Mouse (Mus musculus) liver, postnatal 0 days (tissue): ENCODE measurements around the gene Grk4. TPM values are rescaled to one million over a fixed set of nuclear protein-coding genes. Genes with fewer than 3 reads are reported as not detected.
A peak's percentile ranks its signal among the peaks of the same experiment; 100 is the strongest.

Source experiments
- ATAC-seq: fragments of 200-750 bp; cut with Nextera tagmentation; 2 replicates; pipeline ENCODE4 v1.8.0; 2017; ENCODE audit warnings: mild to moderate bottlenecking, moderate library complexity
- DNase-seq: peaks from one replicate; pipeline ENCODE4 v3.0.0-alpha.2; 2016
- H3K27ac ChIP-seq: fragments of 300-500 bp; sonication (generic); 2 replicates; pipeline ENCODE4 v1.5.1; 2014; ENCODE audit warnings: antibody characterized with exemption, moderate library complexity, mild to moderate bottlenecking, low read depth
- H3K27me3 ChIP-seq: fragments of 300-500 bp; sonication (generic); 2 replicates; pipeline ENCODE4 v1.6.1; 2014; ENCODE audit warnings: low read length, control low read depth, mixed read lengths; ENCODE audit not compliant: insufficient read depth
- H3K36me3 ChIP-seq: fragments of 300-500 bp; sonication (generic); replicated peaks from 2 replicates; pipeline ENCODE4 v1.6.1; 2014; ENCODE audit warnings: mild to moderate bottlenecking, control low read depth, low read length, moderate library complexity, mixed read lengths; ENCODE audit not compliant: insufficient read depth
- H3K4me1 ChIP-seq: fragments of 300-500 bp; sonication (generic); 2 replicates; pipeline ENCODE4 v1.6.1; 2014; ENCODE audit warnings: antibody characterized with exemption, mild to moderate bottlenecking, control low read depth; ENCODE audit not compliant: insufficient read depth
- H3K4me2 ChIP-seq: fragments of 300-500 bp; sonication (generic); 2 replicates; pipeline ENCODE4 v1.6.1; 2014; ENCODE audit warnings: low read depth, mild to moderate bottlenecking, low read length, moderate library complexity, mixed read lengths
- H3K4me3 ChIP-seq: fragments of 300-500 bp; sonication (generic); 2 replicates; pipeline ENCODE4 v1.5.1; 2014; ENCODE audit warnings: low read depth, low read length
- H3K9ac ChIP-seq: fragments of 300-500 bp; sonication (generic); replicated peaks from 2 replicates; pipeline ENCODE4 v1.6.1; 2014; ENCODE audit warnings: mild to moderate bottlenecking, moderate library complexity
- H3K9me3 ChIP-seq: fragments of 300-500 bp; sonication (generic); 2 replicates; pipeline ENCODE4 v1.6.1; 2016; ENCODE audit warnings: mild to moderate bottlenecking, control low read depth, low read length, mixed read lengths
- CTCF ChIP-seq: sonication (generic); IDR thresholded peaks from 2 replicates; pipeline ENCODE4 v1.5.1; 2016; ENCODE audit warnings: antibody characterized with exemption, low read depth
- EP300 ChIP-seq: IDR thresholded peaks from 2 replicates; pipeline ENCODE4 v1.6.1; 2016; ENCODE audit warnings: antibody characterized with exemption, low read depth, mild to moderate bottlenecking
- WGBS: fragments of 180-500 bp; shearing (Covaris S2); extraction: QIAGEN DNeasy Blood & Tissue Kit; methylation state at CpG from one replicate; pipeline ENCODE4 v1.1.7; 2014; ENCODE audit not compliant: insufficient replicate concordance; 5-methylcytosine and 5-hydroxymethylcytosine counted together
- microRNA counts: library from miRNA; unstranded; fragments of <30 nt; microRNA quantifications from one replicate; lab custom pipeline; 2015
- microRNA-seq: library from miRNA; unstranded; fragments of <30 nt; microRNA quantifications from one replicate; pipeline ENCODE4, GENCODE M21; 2016
- polyA plus RNA-seq: library from polyadenylated mRNA; unstranded; fragments of >200 nt; fragmentation: Nextera tagmentation; extraction: Ambion mirVana; gene quantifications from 2 replicates; pipeline ENCODE4 v1.2.1, GENCODE M21; 2015

Grk4 gene
- polyA plus RNA-seq, 1 experiment from 2014 or later = 0.34 TPM

GRCm38 (mm10) chr5:34771818-34772217 lies 111.6 kb downstream of the Grk4 start:
- DNase-seq (no peak), ATAC-seq (no peak)
- WGBS = 82% methylated on average over 3 of the region's 3 CpGs

GRCm38 (mm10) chr5:34772696-34773245 lies 112.6 kb downstream of the Grk4 start:
- H3K4me1 ChIP-seq = peaks cover 4% of the 10 kb centered on the region; the same call in 1 of the 2 replicates
- H3K9me3 ChIP-seq = no peaks in the 10 kb centered on the region
- no peaks in the 10 kb centered on the region for H3K36me3 ChIP-seq
- 83% methylated on average over 4 of the region's 4 CpGs for WGBS
- no peaks in the 10 kb centered on the region for H3K27me3 ChIP-seq
- H3K27ac ChIP-seq = no peak overlapping the region
- H3K9ac ChIP-seq = no peak overlapping the region
- no peak for ATAC-seq
- H3K4me3 ChIP-seq = no peak overlapping the region
- no peak overlapping the region for H3K4me2 ChIP-seq
- no peak for TF ChIP-seq CTCF
- TF ChIP-seq EP300 = no peak
- DNase-seq = no peak

More at GRCm38 (mm10) chr5:34771818-34772217, 111.6 kb downstream of the Grk4 start:
- H3K4me2 ChIP-seq = no peak overlapping the region
- no peak overlapping the region for H3K4me3 ChIP-seq
- no peaks in the 10 kb centered on the region for H3K27me3 ChIP-seq
- H3K27ac ChIP-seq = no peak overlapping the region
- no peaks in the 10 kb centered on the region for H3K9me3 ChIP-seq
- peaks cover 4% of the 10 kb centered on the region; the same call in 1 of the 2 replicates for H3K4me1 ChIP-seq
- TF ChIP-seq CTCF (no peak), EP300 (no peak)
- H3K36me3 ChIP-seq = no peaks in the 10 kb centered on the region
- no peak overlapping the region for H3K9ac ChIP-seq

DNA sequence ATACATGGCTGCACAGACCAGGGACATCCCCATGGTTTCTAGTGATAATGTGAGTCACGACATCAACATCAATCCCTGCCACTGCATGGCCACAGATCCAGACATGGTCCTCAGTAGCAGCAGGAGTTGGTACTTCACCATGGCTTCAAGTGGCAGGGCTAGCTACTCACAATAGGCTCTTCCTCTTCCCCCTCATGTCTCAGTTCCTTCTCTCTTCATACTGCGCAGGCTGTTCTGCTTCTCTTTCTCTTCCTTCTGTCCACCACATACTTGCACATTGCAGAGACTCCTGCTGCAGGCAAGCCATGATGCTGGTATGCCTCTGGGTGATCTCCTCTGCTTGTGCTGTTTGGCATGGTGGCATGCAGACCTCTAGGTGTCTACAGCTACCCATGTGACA lies 113.2 kb downstream of the Grk4 start:
- WGBS = 70% methylated on average over 2 of the region's 2 CpGs
- Histone ChIP-seq H3K27ac (no peak overlapping the region), H3K4me3 (no peak overlapping the region), H3K36me3 (no peaks in the 10 kb centered on the region), H3K9ac (no peak overlapping the region), H3K9me3 (no peaks in the 10 kb centered on the region), H3K4me1 (peaks cover 4% of the 10 kb centered on the region; the same call in 1 of the 2 replicates), H3K27me3 (no peaks in the 10 kb centered on the region), H3K4me2 (no peak overlapping the region)
- no peak for TF ChIP-seq EP300
- no peak for TF ChIP-seq CTCF
- no peak for DNase-seq
- ATAC-seq = no peak

GRCm38 (mm10) chr5:34785027-34785426 lies 124.8 kb downstream of the Grk4 start:
- Histone ChIP-seq H3K9me3 (no peaks in the 10 kb centered on the region), H3K27ac (no peak overlapping the region), H3K4me3 (no peak overlapping the region), H3K36me3 (peaks cover 16% of the 10 kb centered on the region), H3K4me2 (no peak overlapping the region), H3K4me1 (no peaks in the 10 kb centered on the region), H3K9ac (no peak overlapping the region), H3K27me3 (no peaks in the 10 kb centered on the region)
- ATAC-seq = no peak
- no peak for DNase-seq
- WGBS = 84% methylated on average over 3 of the region's 3 CpGs
- TF ChIP-seq CTCF = no peak
- TF ChIP-seq EP300 = no peak

DNA sequence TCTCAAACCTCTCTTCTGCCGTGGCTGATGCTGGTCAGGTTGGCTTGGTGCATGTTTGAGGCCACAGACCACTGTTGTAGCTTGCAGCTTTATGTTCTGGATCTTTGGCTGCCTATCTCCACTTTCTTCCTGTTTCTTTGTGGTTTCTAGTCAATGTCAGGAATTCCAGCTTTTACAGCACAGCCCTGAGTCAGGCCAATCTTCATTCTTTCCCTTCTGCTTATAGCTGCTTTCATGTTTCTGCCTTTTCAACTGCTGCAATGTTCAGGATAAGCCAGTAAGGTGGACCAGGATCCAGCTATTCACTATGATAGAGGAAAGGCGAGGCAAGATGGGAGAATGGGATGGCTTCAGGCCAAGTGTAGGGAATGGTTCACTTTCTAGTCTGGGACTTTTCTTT lies 131.0 kb downstream of the Grk4 start:
- Histone ChIP-seq H3K9me3 (no peaks in the 10 kb centered on the region), H3K27ac (no peak overlapping the region), H3K4me1 (no peaks in the 10 kb centered on the region), H3K9ac (no peak overlapping the region), H3K27me3 (no peaks in the 10 kb centered on the region), H3K36me3 (peaks cover 27% of the 10 kb centered on the region), H3K4me3 (no peak overlapping the region), H3K4me2 (no peak overlapping the region)
- DNase-seq (no peak), ATAC-seq (no peak)
- TF ChIP-seq EP300 (no peak), CTCF (no peak)
- WGBS = 67% methylated on average over 2 of the region's 2 CpGs

DNA sequence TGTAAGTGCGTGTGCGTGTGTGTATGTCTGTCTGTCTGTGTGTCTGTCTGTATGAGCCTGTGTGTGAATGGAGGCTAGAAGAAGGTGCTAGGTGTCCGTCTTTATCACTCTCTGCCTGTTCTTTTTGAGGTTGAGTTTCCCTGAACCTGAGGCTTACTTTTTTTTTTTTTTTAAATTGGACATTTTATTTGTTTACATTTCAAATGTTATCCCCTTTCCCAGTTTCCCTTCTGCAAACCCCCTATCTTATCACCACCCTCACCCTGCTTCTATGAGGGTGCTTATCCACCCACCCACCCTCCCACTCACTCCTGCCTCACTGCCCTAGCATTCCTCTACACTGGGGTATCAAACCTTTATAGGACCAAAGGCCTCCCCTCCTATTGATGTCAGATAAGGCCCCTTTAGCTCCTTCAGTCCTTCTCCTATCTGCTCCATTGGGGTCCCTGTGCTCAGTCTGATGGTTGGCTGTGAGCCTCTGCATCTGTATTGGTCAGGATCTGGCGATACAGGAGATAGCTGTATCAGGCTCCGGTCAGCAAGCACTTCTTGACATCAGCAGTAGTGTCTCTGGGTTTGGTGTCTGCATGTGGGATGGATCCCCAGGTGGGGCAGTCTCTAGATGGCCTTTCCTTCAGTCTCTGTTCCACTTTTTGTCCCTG lies 140.2 kb downstream of the Grk4 start:
- H3K27me3 ChIP-seq = no peaks in the 10 kb centered on the region
- H3K27ac ChIP-seq = no peak overlapping the region
- H3K36me3 ChIP-seq = peaks cover 46% of the 10 kb centered on the region
- no peak for DNase-seq
- no peak overlapping the region for H3K4me2 ChIP-seq
- no peak overlapping the region for H3K4me3 ChIP-seq
- ATAC-seq = no peak
- no peaks in the 10 kb centered on the region for H3K4me1 ChIP-seq
- TF ChIP-seq EP300 (0 out of 2 replicates have a peak, but pooled peaks have one; percentile 15), CTCF (no peak)
- H3K9me3 ChIP-seq = no peaks in the 10 kb centered on the region
- WGBS = 59% methylated on average over 5 of the region's 5 CpGs
- H3K9ac ChIP-seq = no peak overlapping the region

MicroRNAs encoded within 50 kb of the gene (microRNA counts, 519-probe panel; counts per million panel counts)
- microRNA mmu-miR-467g (lab: Ali Mortazavi, UCI) = not detected

Small RNAs within 50 kb of the gene (microRNA-seq; reads per million reads assigned to microRNA genes)
- gene Mir467g = not detected

Other genes starting within 250 kb of the Grk4 start
- 5.3 and 5.5 TPM in 2 replicates for gene Tnip2, start 146.4 kb upstream of the Grk4 start, polyA plus RNA-seq
- gene Sh3bp2, start 134.5 kb upstream of the Grk4 start, polyA plus RNA-seq = 7.7 and 9.8 TPM in 2 replicates
- gene Add1, start 86.7 kb upstream of the Grk4 start, polyA plus RNA-seq = 52.0 and 54.8 TPM in 2 replicates
- gene Mfsd10, start 23.2 kb upstream of the Grk4 start, polyA plus RNA-seq = 31.1 and 32.7 TPM in 2 replicates
- 8.7 and 9.2 TPM in 2 replicates for gene Nop14, start 231 bp upstream of the Grk4 start, polyA plus RNA-seq
- 1.9 and 2.3 TPM in 2 replicates for gene Htt, start 101.4 kb downstream of the Grk4 start, polyA plus RNA-seq
- 0.05 and 0.22 TPM in 2 replicates for gene Msantd1, start 247.6 kb downstream of the Grk4 start, polyA plus RNA-seq